Mouse (Mus musculus): ENCODE measurements around the gene Fabp2. TPM values are rescaled to one million over a fixed set of nuclear protein-coding genes. Genes with fewer than 3 reads are reported as not detected.
"Not testable (repeated sequence)": the region's sequence is repeated elsewhere in the genome, so short reads cannot be mapped to it uniquely, and the experiment has no call there.

The Fabp2 gene
- polyA plus RNA-seq, 1 experiment: not detected

GRCm38 (mm10) chr3:122932466-122932865 is 37.6 kb downstream of the Fabp2 start:
- no peak overlapping the region for H3K27ac ChIP-seq (ENCODE audit: insufficient read depth, low read depth, low read length)
- no peaks in the 10 kb centered on the region for H3K4me1 ChIP-seq (ENCODE audit: control insufficient read depth, insufficient read depth, low read length)
- TF ChIP-seq POLR2A (IDR thresholded peaks at IDR 0.05; ENCODE audit: insufficient read depth, low read depth, low read length) (no peak), CTCF (IDR thresholded peaks at IDR 0.05; ENCODE audit: insufficient read depth, low read depth, low read length) (no peak)
- H3K4me3 ChIP-seq (ENCODE audit: insufficient read depth, low read depth, low read length): no peak overlapping the region
- 88% methylated on average over 1 of the region's 1 CpGs for WGBS

GRCm38 (mm10) chr3:122937176-122937575 is 42.3 kb downstream of the Fabp2 start:
- 72% methylated on average over 13 of the region's 13 CpGs for WGBS
- H3K4me3 ChIP-seq (ENCODE audit: insufficient read depth, low read depth, low read length); H3K27ac ChIP-seq (ENCODE audit: insufficient read depth, low read depth, low read length); H3K4me1 ChIP-seq (ENCODE audit: control insufficient read depth, insufficient read depth, low read length): not testable (repeated sequence)

- TF ChIP-seq POLR2A (IDR thresholded peaks at IDR 0.05; ENCODE audit: insufficient read depth, low read depth, low read length) (no peak), CTCF (IDR thresholded peaks at IDR 0.05; ENCODE audit: insufficient read depth, low read depth, low read length) (no peak)
- Histone ChIP-seq H3K4me1 (ENCODE audit: control insufficient read depth, insufficient read depth, low read length) (no peaks in the 10 kb centered on the region), H3K27ac (ENCODE audit: insufficient read depth, low read depth, low read length) (no peak overlapping the region), H3K4me3 (ENCODE audit: insufficient read depth, low read depth, low read length) (no peak overlapping the region)
- 89% methylated on average over 2 of the region's 2 CpGs for WGBS
Measured at GRCm38 (mm10) chr3:122939215-122939614, 44.3 kb downstream of the Fabp2 start.

- Histone ChIP-seq H3K27ac (ENCODE audit: insufficient read depth, low read depth, low read length) (no peak overlapping the region), H3K4me3 (ENCODE audit: insufficient read depth, low read depth, low read length) (no peak overlapping the region), H3K4me1 (ENCODE audit: control insufficient read depth, insufficient read depth, low read length) (no peaks in the 10 kb centered on the region)
- TF ChIP-seq POLR2A (IDR thresholded peaks at IDR 0.05; ENCODE audit: insufficient read depth, low read depth, low read length) (no peak), CTCF (IDR thresholded peaks at IDR 0.05; ENCODE audit: insufficient read depth, low read depth, low read length) (no peak)
- WGBS: 60% methylated on average over 6 of the region's 6 CpGs
Measured at GRCm38 (mm10) chr3:122943387-122943890, 48.6 kb downstream of the Fabp2 start.

Other genes starting within 250 kb of the Fabp2 start
- not detected in 2 replicates for gene Pde5a, start 166.1 kb upstream of the Fabp2 start, polyA plus RNA-seq (2012; ENCODE audit: insufficient read depth, insufficient read length, low replicate concordance, missing spikeins)
- gene Gm10959, start 24.3 kb downstream of the Fabp2 start, polyA plus RNA-seq (2012; ENCODE audit: insufficient read depth, insufficient read length, low replicate concordance, missing spikeins): not detected in 2 replicates
- not detected in 2 replicates for gene 1810037I17Rik, start 29.1 kb downstream of the Fabp2 start, polyA plus RNA-seq (2012; ENCODE audit: insufficient read depth, insufficient read length, low replicate concordance, missing spikeins)
- not detected in 2 replicates for gene Usp53, start 89.4 kb downstream of the Fabp2 start, polyA plus RNA-seq (2012; ENCODE audit: insufficient read depth, insufficient read length, low replicate concordance, missing spikeins)
- not detected in 2 replicates for gene Myoz2, start 139.9 kb downstream of the Fabp2 start, polyA plus RNA-seq (2012; ENCODE audit: insufficient read depth, insufficient read length, low replicate concordance, missing spikeins)

Measured in olfactory bulb, adult 2 months (tissue).